Mouse (Mus musculus): ENCODE results near the gene Wdr86. TPM values are rescaled to one million over a fixed set of nuclear protein-coding genes. Genes with fewer than 3 reads are reported as not detected.
A peak's percentile ranks its signal among the peaks of the same experiment; 100 is the strongest.

Gene Wdr86
- polyA plus RNA-seq, 1 experiment from 2014 or later, result 10.3 TPM

- H3K4me2 ChIP-seq, result no peak overlapping the region
- H3K36me3 ChIP-seq (ENCODE audit: control insufficient read depth, insufficient read depth, low read length), result no peaks in the 10 kb centered on the region
- ATAC-seq (ENCODE audit: low FRiP score) (peak; percentile 42; the same call in 1 of the 2 replicates), DNase-seq (ENCODE audit: low spot score, missing footprints) (peak; percentile 70)
- peak overlapping the region; percentile 30; the same call in 1 of the 2 replicates for H3K27ac ChIP-seq (ENCODE audit: low read depth, low read length)
- WGBS, result 64% methylated on average over 5 of the region's 5 CpGs
- peaks cover 9% of the 10 kb centered on the region for H3K27me3 ChIP-seq (ENCODE audit: control insufficient read depth, insufficient read depth, low read length)
- H3K9me3 ChIP-seq (ENCODE audit: control insufficient read depth, low read length), result no peaks in the 10 kb centered on the region
- peaks cover under 1% of the 10 kb centered on the region for H3K4me1 ChIP-seq (ENCODE audit: control insufficient read depth, insufficient read depth, low read length)
- H3K9ac ChIP-seq (ENCODE audit: low read length), result no peak overlapping the region; the same call in 1 of the 2 replicates
- H3K4me3 ChIP-seq (ENCODE audit: low read depth, low read length), result no peak overlapping the region
Observed at GRCm38 (mm10) chr5:24724805-24725204, 5.7 kb downstream of the Wdr86 start.

GRCm38 (mm10) chr5:24724270-24724634, 6.3 kb downstream of the Wdr86 start:
- Histone ChIP-seq H3K4me1 (ENCODE audit: control insufficient read depth, insufficient read depth, low read length) (no peaks in the 10 kb centered on the region; the same call in none of the 2 replicates), H3K36me3 (ENCODE audit: control insufficient read depth, insufficient read depth, low read length) (no peaks in the 10 kb centered on the region), H3K4me3 (ENCODE audit: low read depth, low read length) (no peak overlapping the region), H3K27ac (ENCODE audit: low read depth, low read length) (0 out of 2 replicates have a peak overlapping the region, but pooled peaks have one; percentile 30), H3K9me3 (ENCODE audit: control insufficient read depth, low read length) (no peaks in the 10 kb centered on the region), H3K9ac (ENCODE audit: low read length) (no peak overlapping the region), H3K4me2 (no peak overlapping the region), H3K27me3 (ENCODE audit: control insufficient read depth, insufficient read depth, low read length) (peaks cover 3% of the 10 kb centered on the region)
- no peak for ATAC-seq (ENCODE audit: low FRiP score)
- 82% methylated on average over 5 of the region's 5 CpGs for WGBS
- DNase-seq (ENCODE audit: low spot score, missing footprints), result no peak

GRCm38 (mm10) chr5:24723527-24724269, 6.8 kb downstream of the Wdr86 start:
- no peak overlapping the region for H3K27ac ChIP-seq (ENCODE audit: low read depth, low read length)
- H3K4me2 ChIP-seq, result no peak overlapping the region
- H3K4me3 ChIP-seq (ENCODE audit: low read depth, low read length), result no peak overlapping the region
- 61% methylated on average over 11 of the region's 11 CpGs for WGBS
- DNase-seq (ENCODE audit: low spot score, missing footprints) (peak; percentile 37), ATAC-seq (ENCODE audit: low FRiP score) (no peak)
- H3K27me3 ChIP-seq (ENCODE audit: control insufficient read depth, insufficient read depth, low read length), result no peaks in the 10 kb centered on the region; the same call in 1 of the 2 replicates
- H3K9ac ChIP-seq (ENCODE audit: low read length), result no peak overlapping the region
- no peaks in the 10 kb centered on the region; the same call in none of the 2 replicates for H3K4me1 ChIP-seq (ENCODE audit: control insufficient read depth, insufficient read depth, low read length)
- H3K9me3 ChIP-seq (ENCODE audit: control insufficient read depth, low read length), result no peaks in the 10 kb centered on the region
- H3K36me3 ChIP-seq (ENCODE audit: control insufficient read depth, insufficient read depth, low read length), result no peaks in the 10 kb centered on the region

GRCm38 (mm10) chr5:24719852-24720251, 10.7 kb downstream of the Wdr86 start:
- Histone ChIP-seq H3K9me3 (ENCODE audit: control insufficient read depth, low read length) (no peaks in the 10 kb centered on the region), H3K4me2 (no peak overlapping the region), H3K9ac (ENCODE audit: low read length) (no peak overlapping the region), H3K36me3 (ENCODE audit: control insufficient read depth, insufficient read depth, low read length) (no peaks in the 10 kb centered on the region), H3K27ac (ENCODE audit: low read depth, low read length) (no peak overlapping the region), H3K27me3 (ENCODE audit: control insufficient read depth, insufficient read depth, low read length) (no peaks in the 10 kb centered on the region), H3K4me3 (ENCODE audit: low read depth, low read length) (no peak overlapping the region), H3K4me1 (ENCODE audit: control insufficient read depth, insufficient read depth, low read length) (no peaks in the 10 kb centered on the region; the same call in none of the 2 replicates)
- ATAC-seq (ENCODE audit: low FRiP score) (no peak), DNase-seq (ENCODE audit: low spot score, missing footprints) (no peak)
- 83% methylated on average over 3 of the region's 3 CpGs for WGBS

- no peak overlapping the region for H3K4me2 ChIP-seq
- no peaks in the 10 kb centered on the region for H3K9me3 ChIP-seq (ENCODE audit: control insufficient read depth, low read length)
- no peak overlapping the region for H3K27ac ChIP-seq (ENCODE audit: low read depth, low read length)
- H3K9ac ChIP-seq (ENCODE audit: low read length), result no peak overlapping the region
- 95% methylated on average over 6 of the region's 6 CpGs for WGBS
- peak; percentile 51 for DNase-seq (ENCODE audit: low spot score, missing footprints)
- H3K36me3 ChIP-seq (ENCODE audit: control insufficient read depth, insufficient read depth, low read length), result no peaks in the 10 kb centered on the region
- no peaks in the 10 kb centered on the region for H3K4me1 ChIP-seq (ENCODE audit: control insufficient read depth, insufficient read depth, low read length)
- H3K4me3 ChIP-seq (ENCODE audit: low read depth, low read length), result no peak overlapping the region
- no peaks in the 10 kb centered on the region for H3K27me3 ChIP-seq (ENCODE audit: control insufficient read depth, insufficient read depth, low read length)
- ATAC-seq (ENCODE audit: low FRiP score), result no peak
Observed at GRCm38 (mm10) chr5:24718076-24718475, 12.5 kb downstream of the Wdr86 start.

GRCm38 (mm10) chr5:24713987-24714386, 16.5 kb downstream of the Wdr86 start:
- Histone ChIP-seq H3K36me3 (ENCODE audit: control insufficient read depth, insufficient read depth, low read length) (no peaks in the 10 kb centered on the region), H3K4me2 (no peak overlapping the region), H3K9me3 (ENCODE audit: control insufficient read depth, low read length) (no peaks in the 10 kb centered on the region), H3K4me3 (ENCODE audit: low read depth, low read length) (no peak overlapping the region), H3K4me1 (ENCODE audit: control insufficient read depth, insufficient read depth, low read length) (no peaks in the 10 kb centered on the region), H3K27ac (ENCODE audit: low read depth, low read length) (no peak overlapping the region), H3K9ac (ENCODE audit: low read length) (no peak overlapping the region), H3K27me3 (ENCODE audit: control insufficient read depth, insufficient read depth, low read length) (no peaks in the 10 kb centered on the region)
- 90% methylated on average over 6 of the region's 6 CpGs for WGBS
- DNase-seq (ENCODE audit: low spot score, missing footprints) (no peak), ATAC-seq (ENCODE audit: low FRiP score) (no peak)

GRCm38 (mm10) chr5:24713199-24713598, 17.3 kb downstream of the Wdr86 start:
- Histone ChIP-seq H3K36me3 (ENCODE audit: control insufficient read depth, insufficient read depth, low read length) (peaks cover under 1% of the 10 kb centered on the region; the same call in 1 of the 2 replicates), H3K27me3 (ENCODE audit: control insufficient read depth, insufficient read depth, low read length) (no peaks in the 10 kb centered on the region), H3K4me3 (ENCODE audit: low read depth, low read length) (no peak overlapping the region), H3K4me2 (no peak overlapping the region), H3K9ac (ENCODE audit: low read length) (no peak overlapping the region), H3K4me1 (ENCODE audit: control insufficient read depth, insufficient read depth, low read length) (no peaks in the 10 kb centered on the region), H3K9me3 (ENCODE audit: control insufficient read depth, low read length) (no peaks in the 10 kb centered on the region), H3K27ac (ENCODE audit: low read depth, low read length) (no peak overlapping the region)
- ATAC-seq (ENCODE audit: low FRiP score) (no peak), DNase-seq (ENCODE audit: low spot score, missing footprints) (peak; percentile 69)
- WGBS, result 82% methylated on average over 2 of the region's 2 CpGs

- no peak overlapping the region for H3K9ac ChIP-seq (ENCODE audit: low read length)
- peaks cover 6% of the 10 kb centered on the region for H3K36me3 ChIP-seq (ENCODE audit: control insufficient read depth, insufficient read depth, low read length)
- H3K4me1 ChIP-seq (ENCODE audit: control insufficient read depth, insufficient read depth, low read length), result no peaks in the 10 kb centered on the region
- 94% methylated on average over 6 of the region's 6 CpGs for WGBS
- no peaks in the 10 kb centered on the region for H3K27me3 ChIP-seq (ENCODE audit: control insufficient read depth, insufficient read depth, low read length)
- H3K4me3 ChIP-seq (ENCODE audit: low read depth, low read length), result no peak overlapping the region
- no peaks in the 10 kb centered on the region for H3K9me3 ChIP-seq (ENCODE audit: control insufficient read depth, low read length)
- DNase-seq (ENCODE audit: low spot score, missing footprints) (peak; percentile 83), ATAC-seq (ENCODE audit: low FRiP score) (no peak)
- no peak overlapping the region for H3K27ac ChIP-seq (ENCODE audit: low read depth, low read length)
- no peak overlapping the region for H3K4me2 ChIP-seq
Observed at GRCm38 (mm10) chr5:24711615-24712014, 18.9 kb downstream of the Wdr86 start.

- H3K9me3 ChIP-seq (ENCODE audit: control insufficient read depth, low read length), result no peaks in the 10 kb centered on the region
- DNase-seq (ENCODE audit: low spot score, missing footprints) (peak; percentile 23), ATAC-seq (ENCODE audit: low FRiP score) (no peak)
- H3K9ac ChIP-seq (ENCODE audit: low read length), result no peak overlapping the region
- H3K4me3 ChIP-seq (ENCODE audit: low read depth, low read length), result no peak overlapping the region
- H3K27ac ChIP-seq (ENCODE audit: low read depth, low read length), result no peak overlapping the region
- H3K4me2 ChIP-seq, result no peak overlapping the region
- no peaks in the 10 kb centered on the region for H3K4me1 ChIP-seq (ENCODE audit: control insufficient read depth, insufficient read depth, low read length)
- peaks cover 6% of the 10 kb centered on the region for H3K36me3 ChIP-seq (ENCODE audit: control insufficient read depth, insufficient read depth, low read length)
- no peaks in the 10 kb centered on the region for H3K27me3 ChIP-seq (ENCODE audit: control insufficient read depth, insufficient read depth, low read length)
- 66% methylated on average over 2 of the region's 2 CpGs for WGBS
Observed at GRCm38 (mm10) chr5:24709962-24710361, 20.6 kb downstream of the Wdr86 start.

Measured in midbrain, embryonic 11.5 days (tissue).